Mouse (Mus musculus) liver, adult 2 months (tissue): ENCODE measurements around the gene Gm28635. TPM values are rescaled to one million over a fixed set of nuclear protein-coding genes. Genes with fewer than 3 reads are reported as not detected.

ENCODE experiments used
- DNase-seq: peaks from one replicate; pipeline ENCODE4 v3.0.0-alpha.2; 2011; ENCODE audit warnings: low read depth, low spot score; ENCODE audit errors: extremely low read depth
- H3K27ac ChIP-seq: fragments of 200-500 bp; replicated peaks from 2 replicates; pipeline ENCODE4 v1.5.1; 2012; ENCODE audit warnings: low read depth, mild to moderate bottlenecking, control low read depth, inconsistent platforms, low read length; ENCODE audit not compliant: insufficient read depth
- H3K27me3 ChIP-seq: fragments of 200-500 bp; 2 replicates; pipeline ENCODE4 v1.6.1; 2012; ENCODE audit warnings: mild to moderate bottlenecking, moderate library complexity, low read length, inconsistent platforms; ENCODE audit not compliant: control insufficient read depth, insufficient read depth
- H3K36me3 ChIP-seq: fragments of 200-500 bp; 2 replicates; pipeline ENCODE4 v1.6.1; 2012; ENCODE audit warnings: low read length, inconsistent platforms; ENCODE audit not compliant: control insufficient read depth, insufficient read depth
- H3K4me1 ChIP-seq: fragments of 200-500 bp; 2 replicates; pipeline ENCODE4 v1.6.1; 2011; ENCODE audit warnings: low read length; ENCODE audit not compliant: control insufficient read depth, insufficient read depth
- H3K4me3 ChIP-seq: fragments of 200-500 bp; 2 replicates; pipeline ENCODE4 v1.5.1; 2011; ENCODE audit warnings: low read depth, mild to moderate bottlenecking, control low read depth, low read length, moderate library complexity; ENCODE audit not compliant: insufficient read depth
- H3K79me2 ChIP-seq: fragments of 200-500 bp; 2 replicates; pipeline ENCODE4 v1.6.1; 2012; ENCODE audit warnings: inconsistent platforms, mild to moderate bottlenecking, low read length, moderate library complexity; ENCODE audit not compliant: control insufficient read depth, insufficient read depth
- H3K9ac ChIP-seq: fragments of 200-500 bp; 2 replicates; pipeline ENCODE4 v1.6.1; 2012; ENCODE audit warnings: low read depth, mild to moderate bottlenecking, control low read depth, inconsistent platforms, low read length
- CTCF ChIP-seq: fragments of 200-500 bp; IDR thresholded peaks from 2 replicates; pipeline ENCODE4 v1.5.1; 2011; ENCODE audit warnings: low read depth, low read length, control low read depth
- POLR2A ChIP-seq: fragments of 200-500 bp; IDR thresholded peaks from 2 replicates; pipeline ENCODE4 v1.6.1; 2011; ENCODE audit warnings: low read length, control low read depth; ENCODE audit not compliant: insufficient read depth; ENCODE audit errors: extremely low read depth
- WGBS: fragments of 180-500 bp; shearing (Covaris S2); methylation state at CpG from one replicate; pipeline ENCODE4 v1.1.7; 2018; 5-methylcytosine and 5-hydroxymethylcytosine counted together
- polyA plus RNA-seq: library from polyadenylated mRNA; depleted of rRNA; stranded (reverse); fragments of >200 nt; gene quantifications from 2 replicates; pipeline ENCODE4 v1.2.3, GENCODE M21; 2012
- total RNA-seq: library from RNA; depleted of rRNA; stranded (reverse); fragments of >200 nt; gene quantifications from 2 replicates; pipeline ENCODE4 v1.2.3, GENCODE M21; 2014

Gm28635 gene
- total and polyA plus RNA-seq, 2 experiments = not detected

- DNase-seq = peak; percentile 16
- peaks cover 11% of the 10 kb centered on the region for H3K4me1 ChIP-seq
- H3K36me3 ChIP-seq = peaks cover 15% of the 10 kb centered on the region
- no peak overlapping the region for H3K9ac ChIP-seq
- no peaks in the 10 kb centered on the region for H3K27me3 ChIP-seq
- 40% methylated on average over 3 of the region's 3 CpGs for WGBS
- H3K4me3 ChIP-seq = no peak overlapping the region
- H3K79me2 ChIP-seq = peaks cover 9% of the 10 kb centered on the region; the same call in 1 of the 2 replicates
- TF ChIP-seq POLR2A (no peak), CTCF (no peak)
- H3K27ac ChIP-seq = no peak overlapping the region
Observed at GRCm38 (mm10) chr2:84721182-84721581, 43.3 kb upstream of the Gm28635 start.

GRCm38 (mm10) chr2:84720718-84721117 lies 42.9 kb upstream of the Gm28635 start:
- Histone ChIP-seq H3K27ac (no peak overlapping the region), H3K79me2 (peaks cover 7% of the 10 kb centered on the region; the same call in 1 of the 2 replicates), H3K36me3 (peaks cover 15% of the 10 kb centered on the region), H3K4me1 (peaks cover 8% of the 10 kb centered on the region), H3K4me3 (no peak overlapping the region), H3K9ac (no peak overlapping the region), H3K27me3 (no peaks in the 10 kb centered on the region)
- DNase-seq = no peak
- TF ChIP-seq POLR2A = no peak
- TF ChIP-seq CTCF = no peak
- WGBS = 81% methylated on average over 2 of the region's 2 CpGs

- Histone ChIP-seq H3K4me1 (no peaks in the 10 kb centered on the region; the same call in none of the 2 replicates), H3K27ac (no peak overlapping the region), H3K36me3 (no peaks in the 10 kb centered on the region), H3K4me3 (no peak overlapping the region), H3K9ac (no peak overlapping the region), H3K27me3 (no peaks in the 10 kb centered on the region), H3K79me2 (0 out of 2 replicates have a peak, but pooled peaks cover 2% of the 10 kb centered on the region)
- no peak for TF ChIP-seq POLR2A
- no peak for TF ChIP-seq CTCF
- DNase-seq = peak; percentile 11
- WGBS = 87% methylated on average over 4 of the region's 4 CpGs
Observed at GRCm38 (mm10) chr2:84717357-84717756, 39.5 kb upstream of the Gm28635 start.

- Histone ChIP-seq H3K4me1 (no peaks in the 10 kb centered on the region; the same call in none of the 2 replicates), H3K9ac (no peak overlapping the region), H3K36me3 (no peaks in the 10 kb centered on the region), H3K27ac (peak overlapping the region; percentile 87), H3K4me3 (no peak overlapping the region; the same call in 1 of the 2 replicates), H3K79me2 (0 out of 2 replicates have a peak, but pooled peaks cover 2% of the 10 kb centered on the region), H3K27me3 (no peaks in the 10 kb centered on the region)
- TF ChIP-seq POLR2A (no peak), CTCF (no peak)
- 21% methylated on average over 9 of the region's 9 CpGs for WGBS
- peak; percentile 69 for DNase-seq
Observed at GRCm38 (mm10) chr2:84716423-84717355, 38.8 kb upstream of the Gm28635 start.

GRCm38 (mm10) chr2:84715562-84716361 lies 37.9 kb upstream of the Gm28635 start:
- H3K27ac ChIP-seq = peak overlapping the region; percentile 87
- H3K27me3 ChIP-seq = no peaks in the 10 kb centered on the region
- WGBS = under 1% methylated on average over 33 of the region's 33 CpGs
- TF ChIP-seq CTCF = no peak
- TF ChIP-seq POLR2A = no peak
- peaks cover 3% of the 10 kb centered on the region; the same call in 1 of the 2 replicates for H3K79me2 ChIP-seq
- peak overlapping the region; percentile 74 for H3K9ac ChIP-seq
- H3K4me3 ChIP-seq = peak overlapping the region; percentile 63
- H3K36me3 ChIP-seq = peaks cover 2% of the 10 kb centered on the region
- no peaks in the 10 kb centered on the region; the same call in none of the 2 replicates for H3K4me1 ChIP-seq
- peak; percentile 99 for DNase-seq
